Mouse (Mus musculus) neutrophil, adult 65 days (primary cell): ENCODE data around the gene Gm3839. TPM values are rescaled to one million over a fixed set of nuclear protein-coding genes. Genes with fewer than 3 reads are reported as not detected.

Experiments
- total RNA-seq: library from RNA; stranded (reverse); gene quantifications from 2 replicates; pipeline ENCODE4 v1.2.4, GENCODE M21; 2023

Gene Gm3839
- 0.27 TPM in 1 of 2 replicates, not detected in the other for total RNA-seq

DNA sequence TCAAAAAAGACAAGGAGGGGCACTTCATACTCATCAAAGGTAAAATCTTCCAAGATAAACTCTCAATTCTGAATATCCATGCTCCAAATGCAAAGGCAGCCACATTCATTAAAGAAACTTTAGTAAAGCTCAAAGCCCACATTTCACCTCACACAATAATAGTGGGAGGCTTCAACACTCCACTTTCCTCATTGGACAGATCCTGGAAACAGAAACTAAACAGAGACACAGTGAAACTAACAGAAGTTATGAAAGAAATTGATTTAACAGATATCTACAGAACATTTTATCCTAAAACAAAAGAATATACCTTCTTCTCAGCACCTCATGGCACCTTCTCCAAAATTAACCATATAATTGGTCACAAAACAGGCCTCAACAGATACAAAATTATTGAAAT, at the start of gene Gm3839:
Gene Gm3839, minus strand, starts transcription at position 101 of the 400 bp plus-strand sequence.

Other genes starting within 250 kb of the Gm3839 start
- 2.3 and 4.3 TPM in 2 replicates for gene Fhit, start 194.7 kb downstream of the Gm3839 start, total RNA-seq
- 0.25 TPM in 1 of 2 replicates, not detected in the other for gene Ptprg, start 196.8 kb upstream of the Gm3839 start, total RNA-seq